Mouse (Mus musculus): ENCODE measurements around the gene Evc2. TPM values are rescaled to one million over a fixed set of nuclear protein-coding genes. Genes with fewer than 3 reads are reported as not detected.

The Evc2 gene
- polyA plus RNA-seq (2017; shearing (Covaris generic)): not detected

DNA sequence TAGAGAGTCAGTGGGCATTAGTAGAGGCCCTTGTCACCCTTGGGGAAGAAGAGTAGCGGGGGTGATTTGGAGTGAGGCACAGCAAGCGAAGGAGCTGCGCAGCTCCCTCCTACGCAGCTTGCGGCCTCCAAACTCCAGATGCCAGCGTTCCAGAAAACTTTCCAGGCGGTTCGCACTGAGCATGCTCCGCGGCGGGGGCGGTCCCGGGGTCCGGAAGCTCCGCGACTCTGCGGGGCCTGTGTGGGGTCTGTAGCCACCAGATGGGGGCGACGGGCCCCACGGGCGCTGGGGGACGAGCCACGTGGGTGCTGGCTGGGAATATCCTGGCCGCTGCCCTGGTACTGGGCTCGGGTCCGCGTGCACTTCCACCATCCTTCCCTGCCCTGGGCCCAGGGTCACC is at the start of gene Evc2:
Gene Evc2, plus strand, starts transcription at position 212 of the 400 bp plus-strand sequence.

DNA sequence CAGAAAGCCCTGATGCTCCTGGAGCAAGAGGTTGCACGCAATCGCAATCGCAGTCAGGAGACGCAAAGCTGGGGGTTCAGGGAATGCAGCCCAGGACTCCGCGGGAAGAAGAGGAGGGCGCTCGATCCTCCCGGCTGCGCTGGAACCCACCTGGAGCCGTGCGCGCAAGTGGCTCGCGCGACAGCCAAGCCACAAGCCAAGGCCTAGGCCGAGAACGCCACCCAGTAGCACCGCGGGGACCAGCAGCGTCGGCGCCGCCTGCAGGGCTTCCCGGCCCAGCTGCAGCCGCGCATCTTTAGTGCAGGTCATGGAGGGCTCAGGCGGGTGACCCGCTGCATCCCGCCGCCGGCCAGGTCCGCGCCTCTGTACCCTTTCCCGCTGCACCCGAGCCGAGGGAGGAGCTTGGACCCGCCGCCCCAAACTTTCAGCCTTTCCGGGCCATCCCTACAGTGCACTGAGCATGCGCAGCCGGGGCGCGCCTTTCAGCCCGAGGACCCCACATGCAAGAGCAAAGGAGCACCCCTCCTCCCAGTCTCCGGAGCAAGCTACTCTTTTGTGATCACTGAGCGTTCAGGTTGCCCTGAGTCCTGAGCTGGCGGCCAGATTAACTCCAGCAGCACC is 1.7 kb upstream of the Evc2 start, which contains the start of gene Evc:
Gene Evc, minus strand, starts transcription at position 410 of the 621 bp plus-strand sequence.

Other genes starting within 250 kb of the Evc2 start
- 10 to 100 TPM; 18.8 to 37.6 TPM for gene Crmp1, start 96.6 kb upstream of the Evc2 start, polyA plus RNA-seq (2017; shearing (Covaris generic))
- gene Evc, start 1.6 kb upstream of the Evc2 start, polyA plus RNA-seq (2017; shearing (Covaris generic)): under 1 TPM; 0.07 to 0.11 TPM